Mouse (Mus musculus) embryonic facial prominence, embryonic 11.5 days (tissue): ENCODE measurements around the gene Acot7. TPM values are rescaled to one million over a fixed set of nuclear protein-coding genes. Genes with fewer than 3 reads are reported as not detected.
A peak's percentile ranks its signal among the peaks of the same experiment; 100 is the strongest.

ENCODE experiments used
- ATAC-seq: fragments of 200-750 bp; cut with Nextera tagmentation; replicated peaks from 2 replicates; pipeline ENCODE4 v1.8.0; 2017; ENCODE audit warnings: low read depth; ENCODE audit not compliant: insufficient number of reproducible peaks, low FRiP score, low TSS enrichment
- DNase-seq: peaks from one replicate; pipeline ENCODE4 v3.0.0-alpha.2; 2015; ENCODE audit warnings: low spot score
- H3K27ac ChIP-seq: fragments of 300-500 bp; sonication (generic); replicated peaks from 2 replicates; pipeline ENCODE4 v1.5.1; 2014; ENCODE audit warnings: mild to moderate bottlenecking, low read depth, low read length, control low read depth
- H3K27me3 ChIP-seq: fragments of 300-500 bp; sonication (generic); 2 replicates; pipeline ENCODE4 v1.6.1; 2014; ENCODE audit warnings: mild to moderate bottlenecking, low read length, moderate library complexity, mixed read lengths; ENCODE audit not compliant: control insufficient read depth, insufficient read depth
- H3K36me3 ChIP-seq: fragments of 300-500 bp; sonication (generic); replicated peaks from 2 replicates; pipeline ENCODE4 v1.6.1; 2014; ENCODE audit warnings: low read depth, mild to moderate bottlenecking, low read length, moderate library complexity, mixed read lengths; ENCODE audit not compliant: control insufficient read depth, insufficient read depth
- H3K4me1 ChIP-seq: fragments of 300-500 bp; sonication (generic); 2 replicates; pipeline ENCODE4 v1.6.1; 2014; ENCODE audit warnings: low read length, mixed read lengths; ENCODE audit not compliant: control insufficient read depth, insufficient read depth
- H3K4me2 ChIP-seq: fragments of 300-500 bp; sonication (generic); 2 replicates; pipeline ENCODE4 v1.6.1; 2014; ENCODE audit warnings: low read depth, mild to moderate bottlenecking, control low read depth, low read length, moderate library complexity
- H3K4me3 ChIP-seq: fragments of 300-500 bp; sonication (generic); 2 replicates; pipeline ENCODE4 v1.5.1; 2014; ENCODE audit warnings: low read depth, low read length, control low read depth
- H3K9ac ChIP-seq: fragments of 300-500 bp; sonication (generic); replicated peaks from 2 replicates; pipeline ENCODE4 v1.6.1; 2014; ENCODE audit warnings: mild to moderate bottlenecking, control low read depth, low read length
- H3K9me3 ChIP-seq: fragments of 300-500 bp; sonication (generic); replicated peaks from 2 replicates; pipeline ENCODE4 v1.6.1; 2016; ENCODE audit warnings: mild to moderate bottlenecking, low read length, inconsistent platforms, mixed read lengths; ENCODE audit not compliant: control insufficient read depth
- WGBS: fragments of 180-500 bp; shearing (Covaris S2); extraction: QIAGEN DNeasy Blood & Tissue Kit; methylation state at CpG from one replicate; pipeline ENCODE4 v1.1.7; 2014; 5-methylcytosine and 5-hydroxymethylcytosine counted together
- polyA plus RNA-seq: library from polyadenylated mRNA; unstranded; fragments of >200 nt; fragmentation: Nextera tagmentation; extraction: Ambion mirVana; gene quantifications from 2 replicates; pipeline ENCODE4 v1.2.1, GENCODE M21; 2014

Acot7 gene
- polyA plus RNA-seq, 1 experiment from 2014 or later: 47.5 TPM

DNA sequence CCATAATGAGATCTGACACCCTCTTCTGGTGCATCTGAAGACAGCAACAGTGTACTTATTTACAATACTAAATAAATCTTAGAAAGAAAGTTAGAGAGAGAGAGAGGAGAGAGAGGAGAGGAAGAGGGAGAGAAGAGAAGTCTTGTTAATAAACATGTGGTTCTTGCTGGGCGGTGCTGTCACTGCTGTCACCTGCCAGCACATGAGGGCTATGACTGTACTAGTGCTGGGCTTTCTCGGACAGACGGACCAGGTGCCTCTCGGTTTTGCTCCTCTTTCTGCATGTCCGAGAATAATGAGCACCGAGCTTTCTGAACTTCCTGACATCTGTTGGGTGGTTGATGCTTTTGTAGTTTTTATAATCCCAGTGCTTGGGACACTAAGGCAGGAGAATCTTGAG, 72.7 kb downstream of the Acot7 start:
- Histone ChIP-seq H3K27ac (no peak overlapping the region), H3K36me3 (no peaks in the 10 kb centered on the region), H3K4me1 (no peaks in the 10 kb centered on the region), H3K9ac (no peak overlapping the region), H3K4me2 (no peak overlapping the region), H3K27me3 (no peaks in the 10 kb centered on the region), H3K4me3 (no peak overlapping the region), H3K9me3 (no peaks in the 10 kb centered on the region)
- ATAC-seq: no peak
- 85% methylated on average over 6 of the region's 6 CpGs for WGBS
- no peak for DNase-seq

DNA sequence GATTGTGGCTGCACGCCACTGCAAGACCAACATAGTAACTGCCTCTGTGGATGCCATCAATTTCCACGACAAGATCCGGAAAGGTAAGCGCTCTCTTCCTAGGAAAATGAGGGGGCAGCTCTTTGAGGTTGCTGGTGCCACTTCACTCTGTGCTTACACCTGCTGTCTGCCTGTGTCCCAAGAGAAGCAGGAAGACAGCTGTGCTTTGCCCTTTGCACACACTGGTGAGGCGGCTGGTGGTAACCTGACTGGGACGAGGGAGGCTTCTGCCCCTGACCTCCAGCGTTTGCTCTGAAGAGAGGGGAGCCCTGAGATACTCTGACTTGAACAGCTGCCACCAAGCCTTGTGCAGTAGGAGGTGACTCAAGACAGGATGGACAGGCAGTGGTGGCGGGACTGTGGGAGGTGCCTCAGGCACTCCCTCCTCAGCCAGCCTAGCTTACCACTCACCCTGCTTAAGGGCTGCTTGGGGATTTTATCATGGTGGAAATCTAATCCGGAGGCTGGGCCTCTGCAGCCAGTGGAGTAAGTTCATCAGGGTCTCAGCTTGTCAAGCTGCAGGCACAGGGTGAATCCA, 75.3 kb downstream of the Acot7 start:
- 61% methylated on average over 9 of the region's 9 CpGs for WGBS
- Histone ChIP-seq H3K36me3 (no peaks in the 10 kb centered on the region), H3K9ac (no peak overlapping the region), H3K4me1 (no peaks in the 10 kb centered on the region), H3K4me2 (no peak overlapping the region), H3K27me3 (no peaks in the 10 kb centered on the region), H3K4me3 (no peak overlapping the region), H3K9me3 (no peaks in the 10 kb centered on the region), H3K27ac (no peak overlapping the region)
- DNase-seq: no peak
- no peak for ATAC-seq

DNA sequence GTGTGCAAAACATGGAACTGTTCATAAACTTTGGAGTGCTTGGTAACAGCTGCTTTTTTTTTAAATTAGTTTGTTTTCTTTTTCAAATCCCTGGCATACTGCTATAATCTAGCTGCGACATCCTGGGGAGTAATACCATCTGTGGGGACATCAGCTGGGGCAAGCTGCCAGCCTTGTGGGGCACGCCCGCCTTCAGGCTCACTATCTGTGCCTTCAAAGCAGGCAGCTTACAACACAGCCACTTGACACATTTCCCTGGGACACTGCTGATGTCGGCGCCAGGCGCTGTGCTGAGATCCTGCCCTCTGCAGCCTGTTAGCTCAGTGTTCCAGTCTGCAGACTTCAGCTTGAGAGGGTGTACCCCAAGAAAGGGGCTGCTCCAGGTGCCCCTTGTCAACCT, 79.1 kb downstream of the Acot7 start:
- H3K9me3 ChIP-seq: no peaks in the 10 kb centered on the region
- DNase-seq: no peak
- H3K36me3 ChIP-seq: no peaks in the 10 kb centered on the region
- no peak overlapping the region for H3K4me2 ChIP-seq
- WGBS: 63% methylated on average over 6 of the region's 6 CpGs
- no peaks in the 10 kb centered on the region for H3K27me3 ChIP-seq
- ATAC-seq: no peak
- H3K9ac ChIP-seq: no peak overlapping the region
- H3K4me1 ChIP-seq: no peaks in the 10 kb centered on the region
- H3K4me3 ChIP-seq: no peak overlapping the region
- no peak overlapping the region for H3K27ac ChIP-seq

DNA sequence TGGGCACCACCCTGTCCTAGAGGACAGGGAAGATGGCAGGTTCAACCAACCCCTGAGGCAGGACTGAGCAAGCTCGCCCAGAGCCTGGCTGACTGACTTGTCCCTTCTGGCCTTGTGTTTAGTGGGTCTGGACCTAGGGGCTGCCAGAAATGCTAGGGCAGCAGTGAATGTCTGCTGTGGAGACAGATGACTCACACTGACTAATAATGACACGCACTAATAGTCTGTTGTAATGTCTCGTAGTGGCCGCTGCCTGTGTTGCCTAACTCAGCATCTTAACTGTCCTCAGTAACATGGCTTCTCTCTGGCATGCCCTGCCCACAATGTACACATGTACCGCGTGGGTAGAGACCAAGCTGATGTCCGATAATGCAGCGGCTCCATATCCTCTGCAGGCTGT, 82.5 kb downstream of the Acot7 start:
- peaks cover 4% of the 10 kb centered on the region for H3K4me1 ChIP-seq
- no peak overlapping the region for H3K27ac ChIP-seq
- DNase-seq: no peak
- H3K9ac ChIP-seq: no peak overlapping the region
- no peaks in the 10 kb centered on the region for H3K36me3 ChIP-seq
- no peaks in the 10 kb centered on the region for H3K27me3 ChIP-seq
- ATAC-seq: no peak
- WGBS: 94% methylated on average over 8 of the region's 8 CpGs
- no peak overlapping the region for H3K4me2 ChIP-seq
- no peaks in the 10 kb centered on the region for H3K9me3 ChIP-seq
- H3K4me3 ChIP-seq: no peak overlapping the region

- Histone ChIP-seq H3K4me3 (no peak overlapping the region), H3K36me3 (no peaks in the 10 kb centered on the region), H3K9me3 (no peaks in the 10 kb centered on the region), H3K27ac (no peak overlapping the region), H3K4me1 (peaks cover 4% of the 10 kb centered on the region), H3K27me3 (no peaks in the 10 kb centered on the region), H3K4me2 (no peak overlapping the region), H3K9ac (no peak overlapping the region)
- DNase-seq: no peak
- WGBS: 63% methylated on average over 9 of the region's 9 CpGs
- ATAC-seq: no peak
Observed at GRCm38 (mm10) chr4:152262187-152262586, 84.3 kb downstream of the Acot7 start.

DNA sequence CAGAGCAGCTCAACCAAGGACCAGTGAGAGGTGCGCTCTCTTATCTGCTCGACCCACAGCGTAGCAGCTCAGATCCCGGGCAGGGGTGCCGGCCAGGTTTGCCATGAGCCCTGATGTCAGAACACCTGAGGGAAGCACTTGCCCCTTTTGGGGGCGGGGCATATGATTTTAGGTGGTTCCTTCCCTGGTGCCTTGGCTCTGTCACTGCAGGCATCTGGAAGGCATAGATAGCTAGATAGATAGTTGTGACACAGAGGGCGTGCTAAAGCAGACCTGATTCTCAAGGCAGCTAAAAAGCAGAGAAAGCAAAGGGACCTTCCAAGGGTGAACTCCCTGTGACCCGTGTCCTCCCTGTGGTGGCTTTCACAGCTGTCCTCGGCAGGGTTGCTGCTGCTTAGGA, 85.2 kb downstream of the Acot7 start:
- ATAC-seq (no peak), DNase-seq (no peak)
- H3K4me2 ChIP-seq: no peak overlapping the region
- no peaks in the 10 kb centered on the region for H3K36me3 ChIP-seq
- H3K4me3 ChIP-seq: no peak overlapping the region
- no peak overlapping the region for H3K27ac ChIP-seq
- no peaks in the 10 kb centered on the region for H3K27me3 ChIP-seq
- H3K9ac ChIP-seq: no peak overlapping the region; the same call in 1 of the 2 replicates
- 59% methylated on average over 9 of the region's 9 CpGs for WGBS
- H3K4me1 ChIP-seq: peaks cover 4% of the 10 kb centered on the region
- H3K9me3 ChIP-seq: no peaks in the 10 kb centered on the region

GRCm38 (mm10) chr4:152263512-152264176, 85.7 kb downstream of the Acot7 start:
- no peak overlapping the region for H3K4me2 ChIP-seq
- WGBS: 24% methylated on average over 10 of the region's 10 CpGs
- no peak overlapping the region for H3K4me3 ChIP-seq
- no peak overlapping the region; the same call in 1 of the 2 replicates for H3K9ac ChIP-seq
- no peaks in the 10 kb centered on the region for H3K36me3 ChIP-seq
- no peaks in the 10 kb centered on the region for H3K27me3 ChIP-seq
- no peak overlapping the region for H3K27ac ChIP-seq
- no peaks in the 10 kb centered on the region for H3K9me3 ChIP-seq
- DNase-seq (peak; percentile 41), ATAC-seq (peak; percentile 42; the same call in 1 of the 2 replicates)
- peaks cover 4% of the 10 kb centered on the region for H3K4me1 ChIP-seq

DNA sequence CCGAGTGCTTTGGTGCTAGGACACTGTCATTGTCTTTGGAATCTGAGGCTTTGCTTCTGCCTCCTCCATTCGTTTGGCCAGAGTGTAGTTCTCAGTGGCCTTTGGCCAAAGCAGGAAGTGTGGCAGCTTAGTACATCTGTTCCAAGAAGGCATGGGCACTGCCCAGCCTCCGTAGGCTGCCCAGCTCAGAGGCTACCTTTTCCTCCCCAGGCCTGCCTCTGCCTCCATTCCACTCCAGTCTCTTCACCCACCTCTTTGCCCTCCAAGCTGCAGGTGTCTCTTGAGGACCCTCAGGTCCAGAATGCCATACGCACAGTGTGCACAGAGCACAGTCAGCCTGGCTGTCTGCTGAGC, 86.2 kb downstream of the Acot7 start:
- Histone ChIP-seq H3K36me3 (no peaks in the 10 kb centered on the region), H3K9ac (no peak overlapping the region), H3K27ac (no peak overlapping the region), H3K9me3 (no peaks in the 10 kb centered on the region), H3K4me2 (no peak overlapping the region), H3K4me1 (peaks cover 4% of the 10 kb centered on the region), H3K27me3 (no peaks in the 10 kb centered on the region), H3K4me3 (no peak overlapping the region)
- no peak for ATAC-seq
- WGBS: 45% methylated on average over 4 of the region's 4 CpGs
- DNase-seq: no peak
